Mouse (Mus musculus): ENCODE measurements around the gene Dsp. TPM values are rescaled to one million over a fixed set of nuclear protein-coding genes. Genes with fewer than 3 reads are reported as not detected.

The Dsp gene
- total RNA-seq, 1 experiment: 29.4 TPM

- Histone ChIP-seq H3K9me3 (ENCODE audit: control insufficient read depth, insufficient read depth, low read depth, low read length) (no peaks in the 10 kb centered on the region), H3K9ac (ENCODE audit: insufficient read depth, low read depth, low read length, poor library complexity, severe bottlenecking) (no peak overlapping the region), H3K36me3 (ENCODE audit: control insufficient read depth, insufficient read depth, low read length, poor library complexity, severe bottlenecking) (no peaks in the 10 kb centered on the region), H3K27ac (ENCODE audit: insufficient read depth, low read depth, low read length, poor library complexity, severe bottlenecking) (no peak overlapping the region), H3K4me1 (ENCODE audit: control insufficient read depth in 2 of 2, insufficient read depth in 2 of 2, low read length in 2 of 2, poor library complexity in 1 of 2) (peaks cover 0 to 2% of the 10 kb centered on the region in 2 experiments; a peak in 1 of 4 replicates), H3K4me3 (ENCODE audit: insufficient read depth in 1 of 2, low read depth in 1 of 2, low read length in 2 of 2, poor library complexity in 1 of 2, severe bottlenecking in 1 of 2) (no peak overlapping the region)
- no peak for DNase-seq (ENCODE audit: low read depth, low spot score)
- in situ Hi-C loops (cut with MboI; ENCODE audit: low sequenced_read_pairs in 2 of 2, unreplicated experiment in 2 of 2): no loop called here
- TF ChIP-seq MAFK (IDR thresholded peaks at IDR 0.05; ENCODE audit: insufficient read depth, low read depth, low read length) (no peak), ZC3H11A (IDR thresholded peaks at IDR 0.05; ENCODE audit: borderline replicate concordance, low read depth, low read length) (no peak), ZNF384 (IDR thresholded peaks at IDR 0.05; ENCODE audit: low read depth, low read length) (no peak), HCFC1 (IDR thresholded peaks at IDR 0.05; ENCODE audit: borderline replicate concordance, insufficient read depth, low read length) (no peak), CHD2 (IDR thresholded peaks at IDR 0.05; ENCODE audit: low read depth, low read length) (no peak)
These were observed 28.8 kb upstream of the Dsp start for GRCm38 (mm10) chr13:38122321-38122720.

GRCm38 (mm10) chr13:38123666-38124065 is 27.4 kb upstream of the Dsp start:
- Histone ChIP-seq H3K9ac (ENCODE audit: insufficient read depth, low read depth, low read length, poor library complexity, severe bottlenecking) (no peak overlapping the region), H3K27ac (ENCODE audit: insufficient read depth, low read depth, low read length, poor library complexity, severe bottlenecking) (no peak overlapping the region), H3K4me3 (ENCODE audit: insufficient read depth in 1 of 2, low read depth in 1 of 2, low read length in 2 of 2, poor library complexity in 1 of 2, severe bottlenecking in 1 of 2) (no peak overlapping the region), H3K36me3 (ENCODE audit: control insufficient read depth, insufficient read depth, low read length, poor library complexity, severe bottlenecking) (no peaks in the 10 kb centered on the region), H3K9me3 (ENCODE audit: control insufficient read depth, insufficient read depth, low read depth, low read length) (no peaks in the 10 kb centered on the region), H3K4me1 (ENCODE audit: control insufficient read depth in 2 of 2, insufficient read depth in 2 of 2, low read length in 2 of 2, poor library complexity in 1 of 2) (peaks cover 0 to 2% of the 10 kb centered on the region in 2 experiments; a peak in 1 of 4 replicates)
- in situ Hi-C loops (cut with MboI; ENCODE audit: low sequenced_read_pairs in 2 of 2, unreplicated experiment in 2 of 2): no loop called here
- peak; percentile 40 for DNase-seq (ENCODE audit: low read depth, low spot score)
- TF ChIP-seq ZC3H11A (IDR thresholded peaks at IDR 0.05; ENCODE audit: borderline replicate concordance, low read depth, low read length) (no peak), MAFK (IDR thresholded peaks at IDR 0.05; ENCODE audit: insufficient read depth, low read depth, low read length) (no peak), HCFC1 (IDR thresholded peaks at IDR 0.05; ENCODE audit: borderline replicate concordance, insufficient read depth, low read length) (no peak), CHD2 (IDR thresholded peaks at IDR 0.05; ENCODE audit: low read depth, low read length) (no peak), ZNF384 (IDR thresholded peaks at IDR 0.05; ENCODE audit: low read depth, low read length) (no peak)

- no peak overlapping the region for H3K27ac ChIP-seq (ENCODE audit: insufficient read depth, low read depth, low read length, poor library complexity, severe bottlenecking)
- no peaks in the 10 kb centered on the region for H3K9me3 ChIP-seq (ENCODE audit: control insufficient read depth, insufficient read depth, low read depth, low read length)
- TF ChIP-seq ZC3H11A (IDR thresholded peaks at IDR 0.05; ENCODE audit: borderline replicate concordance, low read depth, low read length) (no peak), ZNF384 (IDR thresholded peaks at IDR 0.05; ENCODE audit: low read depth, low read length) (no peak), CHD2 (IDR thresholded peaks at IDR 0.05; ENCODE audit: low read depth, low read length) (no peak), HCFC1 (IDR thresholded peaks at IDR 0.05; ENCODE audit: borderline replicate concordance, insufficient read depth, low read length) (no peak), MAFK (IDR thresholded peaks at IDR 0.05; ENCODE audit: insufficient read depth, low read depth, low read length) (no peak)
- no peak overlapping the region for H3K4me3 ChIP-seq (ENCODE audit: insufficient read depth in 1 of 2, low read depth in 1 of 2, low read length in 2 of 2, poor library complexity in 1 of 2, severe bottlenecking in 1 of 2)
- no peak overlapping the region for H3K9ac ChIP-seq (ENCODE audit: insufficient read depth, low read depth, low read length, poor library complexity, severe bottlenecking)
- peaks cover 0 to 7% of the 10 kb centered on the region in 2 experiments; a peak in 1 of 4 replicates for H3K4me1 ChIP-seq (ENCODE audit: control insufficient read depth in 2 of 2, insufficient read depth in 2 of 2, low read length in 2 of 2, poor library complexity in 1 of 2)
- in situ Hi-C loops (cut with MboI; ENCODE audit: low sequenced_read_pairs in 2 of 2, unreplicated experiment in 2 of 2): no loop called here
- DNase-seq (ENCODE audit: low read depth, low spot score): no peak
- H3K36me3 ChIP-seq (ENCODE audit: control insufficient read depth, insufficient read depth, low read length, poor library complexity, severe bottlenecking): no peaks in the 10 kb centered on the region
These were observed 23.4 kb upstream of the Dsp start for GRCm38 (mm10) chr13:38127683-38128082.

- in situ Hi-C loops (cut with MboI; ENCODE audit: low sequenced_read_pairs in 2 of 2, unreplicated experiment in 2 of 2): no loop called here
- Histone ChIP-seq H3K36me3 (ENCODE audit: control insufficient read depth, insufficient read depth, low read length, poor library complexity, severe bottlenecking) (no peaks in the 10 kb centered on the region), H3K4me3 (ENCODE audit: insufficient read depth in 1 of 2, low read depth in 1 of 2, low read length in 2 of 2, poor library complexity in 1 of 2, severe bottlenecking in 1 of 2) (no peak overlapping the region), H3K9ac (ENCODE audit: insufficient read depth, low read depth, low read length, poor library complexity, severe bottlenecking) (no peak overlapping the region), H3K9me3 (ENCODE audit: control insufficient read depth, insufficient read depth, low read depth, low read length) (no peaks in the 10 kb centered on the region), H3K4me1 (ENCODE audit: control insufficient read depth in 2 of 2, insufficient read depth in 2 of 2, low read length in 2 of 2, poor library complexity in 1 of 2) (peaks cover 0 to 11% of the 10 kb centered on the region in 2 experiments; a peak in 1 of 4 replicates), H3K27ac (ENCODE audit: insufficient read depth, low read depth, low read length, poor library complexity, severe bottlenecking) (no peak overlapping the region)
- TF ChIP-seq CHD2 (IDR thresholded peaks at IDR 0.05; ENCODE audit: low read depth, low read length) (no peak), HCFC1 (IDR thresholded peaks at IDR 0.05; ENCODE audit: borderline replicate concordance, insufficient read depth, low read length) (no peak), ZNF384 (IDR thresholded peaks at IDR 0.05; ENCODE audit: low read depth, low read length) (no peak), MAFK (IDR thresholded peaks at IDR 0.05; ENCODE audit: insufficient read depth, low read depth, low read length) (no peak), ZC3H11A (IDR thresholded peaks at IDR 0.05; ENCODE audit: borderline replicate concordance, low read depth, low read length) (no peak)
- DNase-seq (ENCODE audit: low read depth, low spot score): no peak
These were observed 22.8 kb upstream of the Dsp start for GRCm38 (mm10) chr13:38128246-38128645.

GRCm38 (mm10) chr13:38129492-38129891 is 21.6 kb upstream of the Dsp start:
- no peak for TF ChIP-seq HCFC1 (IDR thresholded peaks at IDR 0.05; ENCODE audit: borderline replicate concordance, insufficient read depth, low read length)
- peak; percentile 81 for TF ChIP-seq MAFK (IDR thresholded peaks at IDR 0.05; ENCODE audit: insufficient read depth, low read depth, low read length)
- no peak for TF ChIP-seq CHD2 (IDR thresholded peaks at IDR 0.05; ENCODE audit: low read depth, low read length)
- DNase-seq (ENCODE audit: low read depth, low spot score): no peak
- in situ Hi-C loops (cut with MboI; ENCODE audit: low sequenced_read_pairs in 2 of 2, unreplicated experiment in 2 of 2): no loop called here

More at GRCm38 (mm10) chr13:38129492-38129891, 21.6 kb upstream of the Dsp start:
- peaks cover 0 to 9% of the 10 kb centered on the region in 2 experiments; a peak in 1 of 4 replicates for H3K4me1 ChIP-seq (ENCODE audit: control insufficient read depth in 2 of 2, insufficient read depth in 2 of 2, low read length in 2 of 2, poor library complexity in 1 of 2)
- H3K4me3 ChIP-seq (ENCODE audit: insufficient read depth in 1 of 2, low read depth in 1 of 2, low read length in 2 of 2, poor library complexity in 1 of 2, severe bottlenecking in 1 of 2): no peak overlapping the region
- no peaks in the 10 kb centered on the region for H3K36me3 ChIP-seq (ENCODE audit: control insufficient read depth, insufficient read depth, low read length, poor library complexity, severe bottlenecking)
- no peaks in the 10 kb centered on the region for H3K9me3 ChIP-seq (ENCODE audit: control insufficient read depth, insufficient read depth, low read depth, low read length)
- no peak overlapping the region for H3K9ac ChIP-seq (ENCODE audit: insufficient read depth, low read depth, low read length, poor library complexity, severe bottlenecking)
- no peak overlapping the region for H3K27ac ChIP-seq (ENCODE audit: insufficient read depth, low read depth, low read length, poor library complexity, severe bottlenecking)
